Mouse (Mus musculus) myocyte (in vitro differentiated cells): ENCODE measurements at regions not wholly inside any gene's neighbourhood (a gene's known extent, or its start where the extent isn't known, plus 50 kb on each side); places are given as distances from the start of the nearest gene placed in this dataset.

Experiments
- CEBPB ChIP-seq: IDR thresholded peaks from 2 replicates; pipeline ENCODE4 v1.6.1; 2011; ENCODE audit warnings: mild to moderate bottlenecking, moderate library complexity; ENCODE audit not compliant: poor library complexity, insufficient read depth, severe bottlenecking
- E2F4 ChIP-seq: IDR thresholded peaks from one replicate; pipeline ENCODE4 v1.6.1; 2011; ENCODE audit warnings: mild to moderate bottlenecking, control low read depth, moderate library complexity; ENCODE audit not compliant: insufficient read depth
- MAX ChIP-seq: IDR thresholded peaks from one replicate; pipeline ENCODE4 v1.6.1; 2011; ENCODE audit warnings: low read depth, mild to moderate bottlenecking, control low read depth
- MYOG ChIP-seq, 3 experiments: IDR thresholded peaks; one replicate each; pipeline ENCODE4 v1.6.1; 2011; ENCODE audit warnings: control low read depth in 2 of 3, low read depth in 2 of 3, mild to moderate bottlenecking in 2 of 3; ENCODE audit not compliant: insufficient read length in 2 of 3, control insufficient read depth in 1 of 3, insufficient read depth in 1 of 3
- POLR2A ChIP-seq: IDR thresholded peaks from one replicate; pipeline ENCODE4 v1.6.1; 2011; ENCODE audit warnings: low read depth, mild to moderate bottlenecking, control low read depth, moderate library complexity; ENCODE audit not compliant: insufficient read length
- POLR2AphosphoS2 ChIP-seq: IDR thresholded peaks from one replicate; pipeline ENCODE4 v1.6.1; 2011; ENCODE audit warnings: low read depth, control low read depth; ENCODE audit not compliant: insufficient read length
- REST ChIP-seq: IDR thresholded peaks from one replicate; pipeline ENCODE4 v1.6.1; 2011; ENCODE audit warnings: mild to moderate bottlenecking, control low read depth, moderate library complexity; ENCODE audit not compliant: insufficient read depth, insufficient read length
- SRF ChIP-seq: IDR thresholded peaks from one replicate; pipeline ENCODE4 v1.6.1; 2011; ENCODE audit warnings: low read depth; ENCODE audit not compliant: control insufficient read depth, insufficient read length
- TCF12 ChIP-seq: IDR thresholded peaks from one replicate; pipeline ENCODE4 v1.6.1; 2011; ENCODE audit warnings: mild to moderate bottlenecking, control low read depth; ENCODE audit not compliant: poor library complexity, insufficient read depth, severe bottlenecking
- TCF3 ChIP-seq: IDR thresholded peaks from one replicate; pipeline ENCODE4 v1.6.1; 2011; ENCODE audit warnings: low read depth, control low read depth; ENCODE audit not compliant: insufficient read length
- USF1 ChIP-seq: IDR thresholded peaks from one replicate; pipeline ENCODE4 v1.6.1; 2011; ENCODE audit warnings: low read depth, mild to moderate bottlenecking, control low read depth, moderate library complexity

DNA sequence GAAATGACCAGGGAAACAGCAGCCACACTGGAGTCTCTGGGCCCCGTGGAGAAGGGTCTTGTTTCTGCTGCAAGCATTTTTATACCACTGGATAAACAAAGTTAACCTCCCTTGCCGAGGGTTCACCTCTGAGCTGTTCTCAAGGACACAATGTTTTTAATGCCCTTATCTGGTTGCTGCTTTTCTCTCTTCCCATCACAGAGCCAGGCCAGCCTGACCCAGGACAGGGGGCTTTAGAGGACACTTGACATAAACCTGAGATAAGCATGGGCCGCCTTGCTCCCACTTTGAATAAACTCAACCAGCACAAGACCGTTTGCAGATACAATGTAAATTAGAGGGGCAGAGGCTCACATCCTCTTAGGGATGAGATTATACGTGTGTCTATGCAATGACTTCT, 68.3 kb upstream of the Mark1 start:
- TF ChIP-seq SRF (no peak), POLR2A (no peak), MYOG (IDR thresholded peaks at IDR 0.05; ENCODE audit: control insufficient read depth in 1 of 3, insufficient read depth in 1 of 3, insufficient read length in 2 of 3, low read depth in 2 of 3) (no peak), TCF12 (no peak), E2F4 (no peak), REST (no peak), MAX (no peak), POLR2AphosphoS2 (no peak), CEBPB (no peak), TCF3 (no peak), USF1 (no peak)
